Comparison of ENCODE assay signal across 12 mouse cellular contexts in genomic region chr10:83520990-83521389, GRCm38 (mm10). TPM values are rescaled to one million over a fixed set of nuclear protein-coding genes. Genes with fewer than 3 reads are reported as not detected.
DNase-seq lines count a peak whose midpoint lies in the region; ATAC-seq and TF ChIP-seq lines count a peak whose summit lies in the region.
"Had no signal": no experiment of that assay in that cellular context is flagged by ENCODE, and none has a peak within 500 bp of the region (broad histone marks: within the 10 kb centered on the region; RNA-seq: fewer than 3 reads in every experiment).

No protein-coding gene starts in this region.

- H3K27ac ChIP-seq in hindbrain, embryonic 11.5 days (ENCODE audit: low read depth, low read length) = no peak overlapping the region
- H3K27ac ChIP-seq in hindbrain, embryonic 16.5 days (ENCODE audit: low read depth, low read length) = no peak overlapping the region
- no peak overlapping the region for H3K27ac ChIP-seq in midbrain, postnatal 0 days (ENCODE audit: low read depth, low read length)
- no peak overlapping the region for H3K27ac ChIP-seq in midbrain, embryonic 13.5 days
- no peak overlapping the region for H3K27ac ChIP-seq in stomach, postnatal 0 days (replicated peaks)
- H3K27ac ChIP-seq: heart, embryonic 10.5 days; hindbrain, embryonic 13.5 days had no signal

- WGBS in hindbrain, embryonic 11.5 days = 80% methylated on average over 4 of the region's 4 CpGs
- WGBS in hindbrain, embryonic 16.5 days = 81% methylated on average over 4 of the region's 4 CpGs
- 86% methylated on average over 4 of the region's 4 CpGs for WGBS in midbrain, postnatal 0 days
- WGBS in midbrain, embryonic 13.5 days = 81% methylated on average over 4 of the region's 4 CpGs
- WGBS in stomach, postnatal 0 days = 79% methylated on average over 4 of the region's 4 CpGs

- no peaks in the 10 kb centered on the region for H3K9me3 ChIP-seq in hindbrain, embryonic 11.5 days (ENCODE audit: control insufficient read depth, low read length)
- H3K9me3 ChIP-seq in hindbrain, embryonic 16.5 days (ENCODE audit: control insufficient read depth, low read length) = no peaks in the 10 kb centered on the region
- H3K9me3 ChIP-seq in midbrain, postnatal 0 days (ENCODE audit: low read length) = no peaks in the 10 kb centered on the region
- no peaks in the 10 kb centered on the region for H3K9me3 ChIP-seq in midbrain, embryonic 13.5 days
- no peaks in the 10 kb centered on the region for H3K9me3 ChIP-seq in stomach, postnatal 0 days (ENCODE audit: control insufficient read depth, low read length)
- H3K9me3 ChIP-seq: heart, embryonic 10.5 days; hindbrain, embryonic 13.5 days had no signal

- peak; percentile 49 for TF ChIP-seq CTCF in midbrain, postnatal 0 days (IDR thresholded peaks at IDR 0.05)
- TF ChIP-seq CTCF in stomach, postnatal 0 days (IDR thresholded peaks at IDR 0.05; ENCODE audit: low read depth) = peak; percentile 52

- TF ChIP-seq EP300 in stomach, postnatal 0 days (optimal IDR thresholded peaks at IDR 0.05) = no peak

- no peaks in the 10 kb centered on the region for H3K36me3 ChIP-seq in hindbrain, embryonic 11.5 days (ENCODE audit: control insufficient read depth, insufficient read depth, low read length)
- H3K36me3 ChIP-seq in hindbrain, embryonic 16.5 days (ENCODE audit: control insufficient read depth, insufficient read depth, low read length) = peaks cover 28% of the 10 kb centered on the region
- peaks cover 28% of the 10 kb centered on the region for H3K36me3 ChIP-seq in midbrain, postnatal 0 days (ENCODE audit: insufficient read depth, low read length)
- peaks cover 76% of the 10 kb centered on the region for H3K36me3 ChIP-seq in midbrain, embryonic 13.5 days
- H3K36me3 ChIP-seq in stomach, postnatal 0 days (ENCODE audit: control insufficient read depth, insufficient read depth, low read length) = no peaks in the 10 kb centered on the region

- no peak overlapping the region for H3K4me3 ChIP-seq in hindbrain, embryonic 11.5 days (ENCODE audit: low read depth, low read length)
- H3K4me3 ChIP-seq in hindbrain, embryonic 16.5 days (ENCODE audit: low read length) = no peak overlapping the region
- no peak overlapping the region for H3K4me3 ChIP-seq in midbrain, postnatal 0 days (ENCODE audit: low read depth, low read length)
- no peak overlapping the region for H3K4me3 ChIP-seq in midbrain, embryonic 13.5 days (replicated peaks)
- H3K4me3 ChIP-seq in stomach, postnatal 0 days (ENCODE audit: low read depth, low read length) = no peak overlapping the region
- H3K4me3 ChIP-seq: heart, embryonic 10.5 days; hindbrain, embryonic 13.5 days; myocyte had no signal

- H3K9ac ChIP-seq in hindbrain, embryonic 11.5 days (ENCODE audit: low read depth, low read length) = no peak overlapping the region
- no peak overlapping the region for H3K9ac ChIP-seq in hindbrain, embryonic 16.5 days (ENCODE audit: low read depth, low read length)
- no peak overlapping the region for H3K9ac ChIP-seq in midbrain, postnatal 0 days (replicated peaks; ENCODE audit: low read length, poor library complexity, severe bottlenecking)
- no peak overlapping the region for H3K9ac ChIP-seq in midbrain, embryonic 13.5 days (replicated peaks)
- no peak overlapping the region for H3K9ac ChIP-seq in stomach, postnatal 0 days (ENCODE audit: low read length)
- H3K9ac ChIP-seq: hindbrain, embryonic 13.5 days had no signal

- DNase-seq in hindbrain, embryonic 11.5 days (ENCODE audit: low spot score) = peak; percentile 6
- no peak for DNase-seq in midbrain, postnatal 0 days (ENCODE audit: low spot score)
- DNase-seq in NIH3T3 (ENCODE audit: low read depth) = peak; percentile 40
- DNase-seq in stomach, postnatal 0 days (ENCODE audit: low spot score) = no peak
- no peak for DNase-seq in ovary, adult 18-20 months (ENCODE audit: low spot score)
- DNase-seq: kidney, postnatal 14 days had no signal

- H3K4me2 ChIP-seq in hindbrain, embryonic 11.5 days (replicated peaks; ENCODE audit: low read depth, low read length) = no peak overlapping the region
- H3K4me2 ChIP-seq in hindbrain, embryonic 16.5 days (ENCODE audit: low read length) = no peak overlapping the region
- no peak overlapping the region for H3K4me2 ChIP-seq in midbrain, postnatal 0 days (ENCODE audit: low read depth, low read length, poor library complexity, severe bottlenecking)
- H3K4me2 ChIP-seq in midbrain, embryonic 13.5 days (replicated peaks) = no peak overlapping the region
- H3K4me2 ChIP-seq in stomach, postnatal 0 days (replicated peaks; ENCODE audit: low read depth) = no peak overlapping the region
- H3K4me2 ChIP-seq: hindbrain, embryonic 13.5 days had no signal

- ATAC-seq in hindbrain, embryonic 11.5 days (ENCODE audit: low FRiP score) = no peak
- ATAC-seq in hindbrain, embryonic 16.5 days = no peak
- ATAC-seq in midbrain, postnatal 0 days (ENCODE audit: low FRiP score) = no peak
- ATAC-seq in midbrain, embryonic 13.5 days = no peak
- ATAC-seq in stomach, postnatal 0 days (ENCODE audit: low FRiP score, low TSS enrichment) = no peak

- H3K4me1 ChIP-seq in hindbrain, embryonic 11.5 days (replicated peaks; ENCODE audit: control insufficient read depth, insufficient read depth, low read length) = no peaks in the 10 kb centered on the region
- H3K4me1 ChIP-seq in hindbrain, embryonic 16.5 days (ENCODE audit: control insufficient read depth, insufficient read depth, low read depth, low read length) = no peaks in the 10 kb centered on the region
- H3K4me1 ChIP-seq in midbrain, postnatal 0 days (ENCODE audit: insufficient read depth, low read length) = no peaks in the 10 kb centered on the region
- no peaks in the 10 kb centered on the region for H3K4me1 ChIP-seq in midbrain, embryonic 13.5 days (replicated peaks)
- H3K4me1 ChIP-seq in stomach, postnatal 0 days (replicated peaks; ENCODE audit: control insufficient read depth, insufficient read depth) = no peaks in the 10 kb centered on the region
- H3K4me1 ChIP-seq: heart, embryonic 10.5 days; hindbrain, embryonic 13.5 days had no signal

- H3K27me3 ChIP-seq in hindbrain, embryonic 11.5 days (ENCODE audit: control insufficient read depth, insufficient read depth, low read length) = no peaks in the 10 kb centered on the region
- no peaks in the 10 kb centered on the region for H3K27me3 ChIP-seq in hindbrain, embryonic 16.5 days (replicated peaks; ENCODE audit: control insufficient read depth, insufficient read depth, low read length)
- no peaks in the 10 kb centered on the region for H3K27me3 ChIP-seq in midbrain, postnatal 0 days (ENCODE audit: insufficient read depth, low read length)
- no peaks in the 10 kb centered on the region for H3K27me3 ChIP-seq in midbrain, embryonic 13.5 days
- H3K27me3 ChIP-seq in stomach, postnatal 0 days (ENCODE audit: control insufficient read depth, insufficient read depth, low read length) = no peaks in the 10 kb centered on the region
- H3K27me3 ChIP-seq: hindbrain, embryonic 13.5 days had no signal

RNA-seq across cellular contexts. Expression of gene Aldh1l2, which starts 12.9 kb away (rescaled TPM):
- 7.2 and 8.7 TPM in 2 replicates for polyA plus RNA-seq in hindbrain, embryonic 11.5 days (2014; fragmentation: Nextera tagmentation; extraction: Ambion mirVana)
- polyA plus RNA-seq in hindbrain, embryonic 16.5 days (2015; fragmentation: Nextera tagmentation; extraction: Ambion mirVana) = 11.9 and 14.6 TPM in 2 replicates
- total RNA-seq in midbrain, postnatal 0 days (2014; rRNA removed) = 21.5 and 27.4 TPM in 2 replicates
- 8.7 and 10.8 TPM in 2 replicates for polyA plus RNA-seq in midbrain, postnatal 0 days (2015; fragmentation: Nextera tagmentation; extraction: Ambion mirVana)
- polyA plus RNA-seq in midbrain, embryonic 13.5 days (2015; fragmentation: Nextera tagmentation; extraction: Ambion mirVana) = 15.3 and 15.9 TPM in 2 replicates
- 0.88 and 1.2 TPM in 2 replicates for polyA plus RNA-seq in stomach, postnatal 0 days (2015; fragmentation: Nextera tagmentation; extraction: Ambion mirVana)
- total RNA-seq: megakaryocyte-erythroid progenitor cell, adult 5-6 weeks had no signal

RNA-seq across cellular contexts. Expression of gene Washc4, which starts 22.6 kb away (rescaled TPM):
- polyA plus RNA-seq in hindbrain, embryonic 11.5 days (2014; fragmentation: Nextera tagmentation; extraction: Ambion mirVana) = 40.5 and 40.7 TPM in 2 replicates
- polyA plus RNA-seq in hindbrain, embryonic 16.5 days (2015; fragmentation: Nextera tagmentation; extraction: Ambion mirVana) = 26.0 and 31.8 TPM in 2 replicates
- total RNA-seq in midbrain, postnatal 0 days (2014; rRNA removed) = 16.5 and 25.4 TPM in 2 replicates
- 21.8 and 22.1 TPM in 2 replicates for polyA plus RNA-seq in midbrain, postnatal 0 days (2015; fragmentation: Nextera tagmentation; extraction: Ambion mirVana)
- 33.3 and 37.5 TPM in 2 replicates for polyA plus RNA-seq in midbrain, embryonic 13.5 days (2015; fragmentation: Nextera tagmentation; extraction: Ambion mirVana)
- polyA plus RNA-seq in stomach, postnatal 0 days (2015; fragmentation: Nextera tagmentation; extraction: Ambion mirVana) = 16.6 and 18.7 TPM in 2 replicates

Comparison
In these comparisons a context has a peak if more than half of its experiments do, and no peak if none do; other contexts are left out.
1. DNase-seq: peak in hindbrain, embryonic 11.5 days (single experiment) and NIH3T3 (single experiment); none in midbrain, postnatal 0 days (single experiment), stomach, postnatal 0 days (single experiment) and ovary, adult 18-20 months (single experiment).